Mouse (Mus musculus): ENCODE results near the gene Adad2.

DNA sequence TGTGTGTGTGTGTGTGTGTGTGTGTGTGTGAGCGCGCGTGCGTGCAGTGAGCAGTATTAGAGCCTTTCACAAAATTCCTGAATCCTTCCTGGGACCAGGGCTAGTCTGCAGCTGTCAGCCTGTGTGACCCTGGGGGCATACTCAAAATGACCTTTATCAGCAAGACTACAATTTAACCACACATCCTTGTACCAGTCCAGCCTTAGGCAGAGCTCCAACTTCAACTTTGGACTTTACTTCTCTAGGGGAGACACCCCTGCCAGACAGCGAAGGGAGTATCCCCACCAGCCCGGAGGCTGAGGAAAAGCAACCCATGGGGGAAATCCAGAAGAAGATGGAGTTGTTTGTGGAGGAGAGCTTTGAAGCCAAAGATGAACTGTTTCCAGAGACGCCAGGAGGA is 21.1 kb upstream of the Adad2 start:
- no peak for TF ChIP-seq POLR2A (IDR thresholded peaks at IDR 0.05; ENCODE audit: insufficient read depth, low read depth, low read length)
- no peak for TF ChIP-seq CTCF (IDR thresholded peaks at IDR 0.05; ENCODE audit: insufficient read depth, low read depth, low read length)

Measured in olfactory bulb, adult 2 months (tissue).